Mouse (Mus musculus) midbrain, embryonic 14.5 days (tissue): ENCODE results near the gene Gm12695. TPM values are rescaled to one million over a fixed set of nuclear protein-coding genes. Genes with fewer than 3 reads are reported as not detected.

Experiments used
- ATAC-seq: fragments of 200-750 bp; cut with Nextera tagmentation; 2 replicates; pipeline ENCODE4 v1.8.0; 2017; ENCODE audit warnings: moderate number of reproducible peaks, moderate library complexity; ENCODE audit not compliant: low FRiP score, low TSS enrichment
- DNase-seq: peaks from one replicate; pipeline ENCODE4 v3.0.0-alpha.2; 2015
- H3K27ac ChIP-seq: fragments of 300-500 bp; sonication (generic); replicated peaks from 2 replicates; pipeline ENCODE4 v1.5.1; 2014; ENCODE audit warnings: mild to moderate bottlenecking, low read depth, low read length, moderate library complexity
- H3K27me3 ChIP-seq: fragments of 300-500 bp; sonication (generic); 2 replicates; pipeline ENCODE4 v1.6.1; 2014; ENCODE audit warnings: low read length, control low read depth, mixed read lengths; ENCODE audit not compliant: control insufficient read depth, insufficient read depth
- H3K36me3 ChIP-seq: fragments of 300-500 bp; sonication (generic); 2 replicates; pipeline ENCODE4 v1.6.1; 2014; ENCODE audit warnings: low read length, control low read depth; ENCODE audit not compliant: control insufficient read depth, insufficient read depth
- H3K4me1 ChIP-seq: fragments of 300-500 bp; sonication (generic); 2 replicates; pipeline ENCODE4 v1.6.1; 2014; ENCODE audit warnings: mild to moderate bottlenecking, antibody characterized with exemption, low read length, control low read depth; ENCODE audit not compliant: control insufficient read depth, insufficient read depth
- H3K4me2 ChIP-seq: fragments of 300-500 bp; sonication (generic); 2 replicates; pipeline ENCODE4 v1.6.1; 2014; ENCODE audit warnings: mild to moderate bottlenecking, low read length, moderate library complexity
- H3K4me3 ChIP-seq: fragments of 300-500 bp; sonication (generic); replicated peaks from 2 replicates; pipeline ENCODE4 v1.5.1; 2014; ENCODE audit warnings: low read depth, low read length
- H3K9ac ChIP-seq: fragments of 300-500 bp; sonication (generic); replicated peaks from 2 replicates; pipeline ENCODE4 v1.6.1; 2014; ENCODE audit warnings: mild to moderate bottlenecking, low read length, moderate library complexity
- H3K9me3 ChIP-seq: fragments of 300-500 bp; sonication (generic); 2 replicates; pipeline ENCODE4 v1.6.1; 2016; ENCODE audit warnings: low read length, control low read depth, mixed read lengths; ENCODE audit not compliant: control insufficient read depth
- WGBS: fragments of 180-500 bp; shearing (Covaris S2); extraction: QIAGEN DNeasy Blood & Tissue Kit; methylation state at CpG from one replicate; pipeline ENCODE4 v1.1.7; 2014; 5-methylcytosine and 5-hydroxymethylcytosine counted together
- polyA plus RNA-seq: library from polyadenylated mRNA; unstranded; fragments of >200 nt; fragmentation: Nextera tagmentation; extraction: Ambion mirVana; gene quantifications from 2 replicates; pipeline ENCODE4 v1.2.1, GENCODE M21; 2014

Gm12695 gene
- polyA plus RNA-seq, 1 experiment from 2014 or later, result not detected

GRCm38 (mm10) chr4:96718977-96719966 is 65.7 kb downstream of the Gm12695 start:
- no peaks in the 10 kb centered on the region for H3K36me3 ChIP-seq
- WGBS, result 22% methylated on average over 4 of the region's 4 CpGs
- H3K27ac ChIP-seq, result peak overlapping the region; percentile 21; the same call in 1 of the 2 replicates
- DNase-seq (peak; percentile 67), ATAC-seq (peak; percentile 78)
- no peaks in the 10 kb centered on the region for H3K4me1 ChIP-seq
- no peak overlapping the region for H3K4me2 ChIP-seq
- no peak overlapping the region for H3K4me3 ChIP-seq
- no peak overlapping the region for H3K9ac ChIP-seq
- no peaks in the 10 kb centered on the region for H3K27me3 ChIP-seq
- H3K9me3 ChIP-seq, result no peaks in the 10 kb centered on the region

GRCm38 (mm10) chr4:96718503-96718902 is 66.5 kb downstream of the Gm12695 start:
- Histone ChIP-seq H3K9me3 (no peaks in the 10 kb centered on the region), H3K4me3 (no peak overlapping the region), H3K9ac (no peak overlapping the region), H3K27me3 (no peaks in the 10 kb centered on the region), H3K4me1 (no peaks in the 10 kb centered on the region), H3K4me2 (no peak overlapping the region), H3K36me3 (no peaks in the 10 kb centered on the region), H3K27ac (0 out of 2 replicates have a peak overlapping the region, but pooled peaks have one; percentile 20)
- DNase-seq (no peak), ATAC-seq (no peak)

GRCm38 (mm10) chr4:96705281-96705951 is 79.6 kb downstream of the Gm12695 start:
- DNase-seq (peak; percentile 85), ATAC-seq (no peak; the same call in 1 of the 2 replicates)
- no peaks in the 10 kb centered on the region for H3K27me3 ChIP-seq
- no peaks in the 10 kb centered on the region for H3K9me3 ChIP-seq
- H3K4me2 ChIP-seq, result no peak overlapping the region
- no peak overlapping the region for H3K27ac ChIP-seq
- 57% methylated on average over 2 of the region's 2 CpGs for WGBS
- H3K9ac ChIP-seq, result no peak overlapping the region
- no peak overlapping the region for H3K4me3 ChIP-seq
- no peaks in the 10 kb centered on the region for H3K36me3 ChIP-seq
- H3K4me1 ChIP-seq, result no peaks in the 10 kb centered on the region

- Histone ChIP-seq H3K36me3 (no peaks in the 10 kb centered on the region), H3K27ac (peak overlapping the region; percentile 62; the same call in 1 of the 2 replicates), H3K9me3 (no peaks in the 10 kb centered on the region), H3K27me3 (no peaks in the 10 kb centered on the region), H3K4me3 (no peak overlapping the region), H3K9ac (no peak overlapping the region), H3K4me2 (no peak overlapping the region), H3K4me1 (peaks cover 13% of the 10 kb centered on the region; the same call in 1 of the 2 replicates)
- 65% methylated on average over 5 of the region's 5 CpGs for WGBS
- DNase-seq, result peak; percentile 39
- ATAC-seq, result no peak; the same call in 1 of the 2 replicates
Observed at GRCm38 (mm10) chr4:96698218-96698561, 86.8 kb downstream of the Gm12695 start.

- no peaks in the 10 kb centered on the region for H3K36me3 ChIP-seq
- no peaks in the 10 kb centered on the region for H3K9me3 ChIP-seq
- peak overlapping the region; percentile 62 for H3K27ac ChIP-seq
- WGBS, result 59% methylated on average over 15 of the region's 15 CpGs
- peaks cover 13% of the 10 kb centered on the region; the same call in 1 of the 2 replicates for H3K4me1 ChIP-seq
- no peak overlapping the region for H3K9ac ChIP-seq
- ATAC-seq, result peak; percentile 73
- peak; percentile 64 for DNase-seq
- no peak overlapping the region for H3K4me2 ChIP-seq
- H3K27me3 ChIP-seq, result no peaks in the 10 kb centered on the region
- H3K4me3 ChIP-seq, result no peak overlapping the region
Observed at GRCm38 (mm10) chr4:96697511-96698217, 87.3 kb downstream of the Gm12695 start.

GRCm38 (mm10) chr4:96696614-96697360 is 88.2 kb downstream of the Gm12695 start:
- ATAC-seq (peak; percentile 70), DNase-seq (peak; percentile 92)
- Histone ChIP-seq H3K27ac (peak overlapping the region; percentile 27; the same call in 1 of the 2 replicates), H3K9me3 (no peaks in the 10 kb centered on the region), H3K27me3 (no peaks in the 10 kb centered on the region), H3K4me3 (no peak overlapping the region), H3K4me1 (peaks cover 13% of the 10 kb centered on the region; the same call in 1 of the 2 replicates), H3K9ac (no peak overlapping the region), H3K36me3 (no peaks in the 10 kb centered on the region), H3K4me2 (peak overlapping the region; percentile 30; the same call in 1 of the 2 replicates)
- WGBS, result 42% methylated on average over 13 of the region's 13 CpGs

- Histone ChIP-seq H3K4me3 (no peak overlapping the region), H3K27ac (no peak overlapping the region), H3K9ac (no peak overlapping the region), H3K4me2 (no peak overlapping the region), H3K9me3 (no peaks in the 10 kb centered on the region), H3K36me3 (no peaks in the 10 kb centered on the region), H3K4me1 (no peaks in the 10 kb centered on the region), H3K27me3 (no peaks in the 10 kb centered on the region)
- peak; percentile 64; the same call in 1 of the 2 replicates for ATAC-seq
- WGBS, result 41% methylated on average over 2 of the region's 2 CpGs
- DNase-seq, result peak; percentile 54
Observed at GRCm38 (mm10) chr4:96687358-96687803, 97.6 kb downstream of the Gm12695 start.

- Histone ChIP-seq H3K27ac (no peak overlapping the region), H3K36me3 (no peaks in the 10 kb centered on the region), H3K9me3 (no peaks in the 10 kb centered on the region), H3K4me3 (no peak overlapping the region), H3K9ac (no peak overlapping the region), H3K27me3 (no peaks in the 10 kb centered on the region), H3K4me1 (no peaks in the 10 kb centered on the region), H3K4me2 (no peak overlapping the region)
- WGBS, result 34% methylated on average over 2 of the region's 2 CpGs
- no peak for ATAC-seq
- peak; percentile 76 for DNase-seq
Observed at GRCm38 (mm10) chr4:96683474-96683873, 101.5 kb downstream of the Gm12695 start.
